Mouse (Mus musculus) MEL (cell line): Measurements from ENCODE around the gene Ggt7.

Source experiments
- CHD2 ChIP-seq: IDR thresholded peaks from 2 replicates; pipeline ENCODE4 v1.6.1; 2011; ENCODE audit warnings: low read length, improper control_type of control experiment
- CTCF ChIP-seq, 3 experiments: IDR thresholded peaks in 2 of 3; conservative IDR thresholded peaks in 1 of 3; 2 replicates each; pipeline ENCODE4 v1.5.1; 2011 to 2012; ENCODE audit warnings: low read length in 3 of 3, low read depth in 2 of 3, mild to moderate bottlenecking in 2 of 3, improper control_type of control experiment in 1 of 3, inconsistent platforms in 1 of 3, mixed read lengths in 1 of 3, moderate library complexity in 1 of 3; ENCODE audit not compliant: control insufficient read depth in 1 of 3, insufficient read depth in 1 of 3, poor library complexity in 1 of 3, severe bottlenecking in 1 of 3
- ELF1 ChIP-seq: IDR thresholded peaks from 2 replicates; pipeline ENCODE4 v1.6.1; 2014; ENCODE audit warnings: low read depth, mild to moderate bottlenecking, inconsistent platforms, low read length, improper control_type of control experiment, moderate library complexity
- EP300 ChIP-seq, 2 experiments: IDR thresholded peaks; 2 replicates each; pipeline ENCODE4 v1.6.1; 2011; ENCODE audit warnings: improper control_type of control experiment in 2 of 2, low read length in 2 of 2, low read depth in 1 of 2, mild to moderate bottlenecking in 1 of 2
- ETS1 ChIP-seq: IDR thresholded peaks from 2 replicates; pipeline ENCODE4 v1.6.1; 2012; ENCODE audit warnings: low read depth, mild to moderate bottlenecking, inconsistent platforms, low read length, improper control_type of control experiment, moderate library complexity
- JUND ChIP-seq: IDR thresholded peaks from 2 replicates; pipeline ENCODE4 v1.6.1; 2011; ENCODE audit warnings: low read depth, mild to moderate bottlenecking, improper control_type of control experiment, low read length
- MXI1 ChIP-seq: IDR thresholded peaks from 2 replicates; pipeline ENCODE4 v1.6.1; 2011; ENCODE audit warnings: mild to moderate bottlenecking, low read depth, low read length, improper control_type of control experiment
- POLR2A ChIP-seq, 2 experiments: IDR thresholded peaks; 2 replicates each; pipeline ENCODE4 v1.6.1; 2011 to 2012; ENCODE audit warnings: low read length in 2 of 2, mild to moderate bottlenecking in 2 of 2, control low read depth in 1 of 2, improper control_type of control experiment in 1 of 2, low read depth in 1 of 2, moderate library complexity in 1 of 2; ENCODE audit not compliant: control insufficient read depth in 1 of 2, insufficient read depth in 1 of 2, poor library complexity in 1 of 2
- POLR2AphosphoS2 ChIP-seq: IDR thresholded peaks from 2 replicates; pipeline ENCODE4 v1.6.1; 2011; ENCODE audit warnings: low read length, improper control_type of control experiment
- SIN3A ChIP-seq: IDR thresholded peaks from 2 replicates; pipeline ENCODE4 v1.6.1; 2012; ENCODE audit warnings: low read length, improper control_type of control experiment, inconsistent platforms
- ZKSCAN1 ChIP-seq: IDR thresholded peaks from 2 replicates; pipeline ENCODE4 v1.6.1; 2012; ENCODE audit warnings: low read depth, mild to moderate bottlenecking, inconsistent platforms, low read length, improper control_type of control experiment, moderate library complexity
- ZMIZ1 ChIP-seq: IDR thresholded peaks from 2 replicates; pipeline ENCODE4 v1.6.1; 2012; ENCODE audit warnings: low read depth, mild to moderate bottlenecking, inconsistent platforms, low read length, improper control_type of control experiment, moderate library complexity
- ZNF384 ChIP-seq: IDR thresholded peaks from 2 replicates; pipeline ENCODE4 v1.6.1; 2012; ENCODE audit warnings: low read depth, mild to moderate bottlenecking, inconsistent platforms, low read length, improper control_type of control experiment

DNA sequence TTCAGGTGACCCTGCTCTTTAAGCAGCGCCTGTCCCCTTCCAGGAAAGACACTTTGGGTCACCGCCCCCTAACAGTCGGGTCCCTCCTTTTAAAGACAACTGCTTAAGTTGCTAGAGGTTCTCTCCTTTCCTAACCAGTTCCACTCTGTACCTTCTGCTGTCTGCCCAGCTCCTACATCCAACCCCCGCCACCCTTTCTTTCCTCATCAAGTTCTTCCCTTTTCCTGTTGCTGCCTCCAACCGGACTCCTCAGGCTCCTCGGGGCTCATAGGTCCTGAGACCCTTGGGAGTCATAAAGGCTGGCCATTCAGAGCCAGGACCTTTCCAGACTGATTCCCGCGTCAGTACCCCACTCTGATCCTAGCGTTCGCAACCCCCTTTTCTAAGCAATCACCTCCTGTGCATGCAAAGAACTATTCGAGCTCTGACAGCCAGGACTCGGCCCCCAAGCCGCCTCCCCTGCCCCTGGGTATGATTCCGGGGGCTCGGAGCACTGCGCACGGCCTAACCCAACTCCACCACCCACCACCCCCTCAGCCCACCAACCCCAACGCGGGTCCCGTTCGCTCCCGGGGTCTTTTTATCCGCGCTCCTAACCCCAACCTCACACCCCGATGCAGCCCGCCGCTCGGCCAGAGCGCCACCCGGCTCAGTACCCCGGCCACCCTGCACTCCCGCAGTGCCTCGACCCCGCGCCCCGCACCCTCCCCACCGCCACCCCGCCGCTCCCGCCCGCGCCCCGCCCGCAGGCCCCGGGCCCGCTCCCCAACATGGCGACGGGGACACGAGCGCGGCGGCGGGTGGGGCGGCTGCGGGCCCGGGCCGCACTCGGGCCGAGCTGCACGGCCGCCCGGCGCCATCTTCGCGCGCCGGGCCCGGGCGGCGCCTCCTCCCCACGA, 45.1 kb downstream of the Ggt7 start:
- TF ChIP-seq ZKSCAN1, result no peak
- no peak for TF ChIP-seq CTCF (IDR thresholded peaks at IDR 0.05 in 2 of 3, conservative IDR thresholded peaks at IDR 0.05 in 1 of 3; ENCODE audit: control insufficient read depth in 1 of 3, insufficient read depth in 1 of 3, low read depth in 2 of 3, low read length in 3 of 3, poor library complexity in 1 of 3, severe bottlenecking in 1 of 3)
- TF ChIP-seq EP300 (IDR thresholded peaks at IDR 0.05; ENCODE audit: low read depth in 1 of 2, low read length in 2 of 2), result no peak
- TF ChIP-seq ELF1, result no peak
- TF ChIP-seq SIN3A, result no peak
- TF ChIP-seq ETS1, result no peak
- no peak for TF ChIP-seq JUND
- no peak for TF ChIP-seq CHD2
- no peak for TF ChIP-seq ZNF384
- no peak for TF ChIP-seq POLR2A (IDR thresholded peaks at IDR 0.05; ENCODE audit: control insufficient read depth in 1 of 2, insufficient read depth in 1 of 2, low read depth in 1 of 2, low read length in 2 of 2, poor library complexity in 1 of 2)
- TF ChIP-seq ZMIZ1, result no peak
- TF ChIP-seq POLR2AphosphoS2, result no peak
- TF ChIP-seq MXI1, result no peak
